Mouse (Mus musculus) cerebellum, adult 9-11 months (tissue): Measurements from ENCODE around the gene Gm49450.

ENCODE experiments used
- DNase-seq: peaks from one replicate; pipeline ENCODE4 v3.0.0; 2022

The Gm49450 gene

DNA sequence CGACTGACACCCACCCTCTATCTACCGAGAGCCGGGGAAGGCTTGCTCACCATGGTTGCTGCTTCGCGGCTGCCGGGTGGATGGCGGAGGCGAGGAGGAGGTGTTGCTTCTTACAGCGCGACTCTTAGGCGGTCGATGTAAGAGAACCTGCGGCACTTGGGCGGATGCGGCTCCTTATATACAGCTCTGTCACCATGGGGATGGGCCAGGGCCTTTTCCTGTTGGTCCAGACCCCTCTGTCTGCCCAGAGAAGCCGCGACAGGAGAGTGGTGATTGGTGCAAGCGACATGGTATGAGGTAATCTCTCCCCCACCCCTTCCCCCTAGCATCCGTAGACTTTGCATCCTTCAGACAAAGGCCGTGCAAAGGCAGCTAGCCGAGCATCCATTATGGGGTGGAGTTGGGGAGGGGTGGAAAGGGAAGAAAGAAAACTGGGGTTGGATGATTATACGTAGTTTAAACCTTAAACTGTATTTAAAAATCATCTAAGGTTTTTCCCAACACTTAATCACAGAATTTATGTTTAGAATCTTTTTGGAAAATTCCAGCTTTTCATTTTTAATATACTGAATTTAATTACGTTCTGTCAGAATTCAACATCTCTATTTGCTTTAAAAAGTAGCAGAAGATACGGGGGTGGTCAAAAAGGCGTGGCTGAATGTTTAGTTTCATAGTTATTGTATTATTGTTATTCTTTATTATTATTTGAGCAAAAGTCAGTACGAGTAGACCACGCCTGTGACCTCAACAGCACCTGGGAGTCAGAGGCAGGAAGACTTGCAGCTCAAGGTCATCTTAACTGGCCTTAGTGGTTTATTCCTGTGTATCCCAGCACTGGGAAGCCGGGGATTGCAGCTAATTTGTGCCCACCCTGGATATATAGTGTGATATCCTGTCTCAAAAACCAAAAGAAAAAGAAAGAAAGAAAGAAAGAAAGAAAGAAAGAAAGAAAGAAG lies at the start of gene Gm49450, which contains the start of gene Tuba1a:
Gene Gm49450, minus strand, starts transcription at position 151 of the 956 bp plus-strand sequence.
Gene Tuba1a, minus strand, starts transcription at position 303 of the 956 bp plus-strand sequence.
- DNase-seq, result peak; percentile 99

DNA sequence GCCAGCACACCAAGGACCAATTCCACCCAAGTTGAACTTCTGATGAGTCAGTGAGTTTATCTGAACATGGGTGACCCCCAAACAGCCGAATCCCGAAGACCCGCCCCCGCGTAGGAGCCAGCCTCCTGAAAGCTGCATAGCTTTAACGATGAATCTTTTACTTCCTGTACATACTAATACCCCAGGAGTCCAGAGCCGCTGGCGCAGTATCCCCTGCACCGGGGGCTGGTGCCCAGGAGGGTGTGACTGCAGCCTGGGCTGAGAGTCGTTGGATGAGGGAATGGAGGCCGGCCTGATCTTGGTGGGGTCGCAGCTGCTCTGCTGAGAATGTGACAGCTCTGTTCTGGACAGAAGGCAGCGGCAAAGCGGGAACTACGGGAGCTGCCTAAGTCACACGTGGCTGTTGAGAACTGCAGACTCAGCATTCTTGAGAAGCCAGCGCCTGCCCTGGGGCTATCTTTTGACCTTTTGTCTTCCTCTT lies 48.1 kb upstream of the Gm49450 start:
- DNase-seq, result no peak

DNA sequence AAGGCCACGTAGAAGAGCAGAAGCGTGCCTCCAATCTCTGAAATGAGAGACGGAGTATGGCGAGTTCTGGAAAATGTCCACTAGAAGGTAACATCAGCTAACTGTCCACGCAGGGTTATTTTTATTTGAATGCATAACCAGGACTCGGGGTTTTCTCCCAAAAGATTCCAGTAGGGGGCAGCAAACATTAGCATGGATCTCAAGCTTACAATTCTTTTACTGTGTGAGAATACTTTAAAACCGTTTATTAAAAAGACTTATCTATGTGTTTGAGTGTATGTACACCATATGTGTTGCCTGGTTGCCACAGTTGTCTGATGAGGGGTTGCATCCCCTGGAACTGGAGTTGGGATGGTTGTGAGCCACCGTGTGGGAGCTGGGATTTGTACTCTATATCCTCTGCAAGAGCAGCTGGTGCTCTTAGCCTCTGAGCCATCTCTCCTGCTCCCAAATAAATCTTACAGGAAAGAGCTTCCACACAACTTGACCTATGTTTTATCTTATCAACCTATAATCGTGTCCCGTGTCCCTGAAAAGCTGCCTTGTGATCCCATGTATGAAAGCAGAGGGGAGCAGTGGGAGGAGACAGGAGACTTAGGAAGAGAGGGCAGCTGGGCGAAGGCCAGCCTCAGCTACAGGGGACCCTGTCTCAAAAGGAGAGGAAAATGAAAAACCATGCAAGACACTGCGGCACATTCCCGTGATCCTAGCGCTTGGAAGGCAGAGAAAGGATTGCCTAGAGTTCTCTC lies 47.4 kb upstream of the Gm49450 start:
- peak; percentile 49 for DNase-seq

DNA sequence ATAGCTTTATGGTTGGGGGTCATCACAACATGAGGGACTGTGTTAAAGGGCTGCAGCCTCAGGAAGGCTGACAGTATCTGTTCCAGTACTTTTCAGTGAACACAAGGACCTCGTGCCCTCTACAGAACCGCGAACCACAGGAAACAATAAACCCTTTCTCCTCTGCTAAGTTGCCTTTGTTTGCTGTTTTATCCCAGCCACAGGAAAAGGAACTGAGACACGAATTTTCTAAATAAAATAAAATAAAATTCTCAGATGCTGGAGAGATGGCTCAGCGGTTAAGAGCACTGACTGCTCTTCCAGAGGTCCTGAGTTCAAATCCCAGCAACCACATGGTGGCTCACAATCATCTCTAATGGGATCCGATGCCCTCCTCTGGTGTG lies 45.4 kb upstream of the Gm49450 start:
- no peak for DNase-seq

DNA sequence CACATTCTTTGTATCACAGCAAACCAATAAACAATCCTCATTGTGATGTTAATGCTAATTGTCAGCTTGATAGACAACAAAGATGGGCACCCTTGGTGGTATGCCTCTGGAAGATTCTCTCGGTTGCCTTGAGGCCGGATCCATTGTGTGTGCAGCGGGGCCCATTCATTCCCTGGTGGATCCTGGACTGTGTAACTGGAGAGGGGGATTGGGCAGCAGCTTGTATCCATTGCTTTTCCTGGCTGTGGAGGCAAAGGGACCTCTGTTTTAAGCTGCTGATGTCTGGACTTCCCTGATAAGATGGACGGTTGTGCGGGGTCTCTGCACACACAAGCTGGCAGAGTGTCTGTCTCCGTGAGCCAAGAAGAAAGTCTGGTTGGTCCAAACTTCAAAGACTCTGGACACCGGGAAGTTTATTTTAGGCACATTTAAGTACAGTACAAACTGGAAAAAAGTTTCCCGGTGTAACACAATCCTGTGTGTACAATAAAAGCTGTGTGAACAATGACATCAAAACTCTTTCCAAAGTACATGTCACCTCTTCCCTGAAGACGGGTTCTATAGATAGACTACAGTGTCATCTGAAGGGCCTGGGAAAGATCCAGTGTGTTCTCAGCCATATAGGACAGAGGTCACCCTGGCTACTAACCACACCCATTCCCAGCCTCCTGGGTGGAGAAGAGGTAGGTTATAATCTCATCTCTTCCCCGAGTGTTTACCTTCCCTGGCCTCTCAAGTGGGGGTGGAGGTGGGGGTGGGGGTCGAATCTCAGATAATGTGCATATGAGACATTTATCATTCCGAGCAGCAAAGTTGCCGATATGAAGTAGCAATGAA lies 44.8 kb upstream of the Gm49450 start:
- no peak for DNase-seq

DNA sequence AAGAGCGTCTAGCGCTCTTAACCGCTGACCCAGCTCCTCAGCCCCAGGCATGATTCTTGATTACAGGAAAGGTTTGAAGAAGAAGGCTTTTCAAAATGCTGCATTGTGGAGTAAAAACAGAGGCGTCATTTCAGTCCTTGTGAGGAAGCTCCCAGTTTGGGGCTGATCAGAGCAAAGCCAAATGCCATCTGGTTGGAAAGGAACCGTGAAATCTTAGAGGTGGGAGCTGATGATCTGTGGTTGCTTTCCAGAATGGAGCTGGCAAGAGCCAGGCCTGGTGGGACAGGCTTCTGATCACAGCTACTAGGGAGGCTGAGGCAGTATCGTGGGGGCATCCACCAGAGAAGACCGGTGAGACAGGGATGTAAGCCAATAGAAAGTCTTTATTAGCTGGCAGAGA lies 43.5 kb upstream of the Gm49450 start:
- no peak for DNase-seq

DNA sequence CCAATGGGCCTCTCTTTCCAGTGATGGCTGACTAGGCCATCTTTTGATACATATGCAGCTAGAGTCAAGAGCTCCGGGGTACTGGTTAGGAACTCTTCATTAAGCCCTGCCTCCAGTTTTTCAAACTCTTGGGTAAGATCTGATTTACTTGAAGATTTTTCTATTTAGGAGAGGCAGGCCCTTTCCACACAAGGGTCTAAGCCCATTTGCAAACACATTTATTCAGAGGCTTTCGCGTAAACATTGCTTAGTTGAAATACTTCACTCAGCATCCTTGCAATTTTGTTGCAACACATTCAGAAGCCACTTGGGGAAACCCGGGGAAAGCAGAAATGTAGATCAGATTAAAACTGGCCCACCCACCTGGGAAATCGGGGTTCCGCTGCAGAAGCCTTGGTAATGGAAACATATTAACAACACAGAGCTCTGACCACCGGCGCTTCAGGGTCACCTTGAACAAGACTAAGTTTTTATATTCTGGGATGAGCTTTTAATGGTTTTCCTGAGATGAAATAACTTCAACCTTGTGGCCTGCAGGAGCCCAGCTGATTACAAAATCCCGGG lies 41.7 kb upstream of the Gm49450 start:
- no peak for DNase-seq

DNA sequence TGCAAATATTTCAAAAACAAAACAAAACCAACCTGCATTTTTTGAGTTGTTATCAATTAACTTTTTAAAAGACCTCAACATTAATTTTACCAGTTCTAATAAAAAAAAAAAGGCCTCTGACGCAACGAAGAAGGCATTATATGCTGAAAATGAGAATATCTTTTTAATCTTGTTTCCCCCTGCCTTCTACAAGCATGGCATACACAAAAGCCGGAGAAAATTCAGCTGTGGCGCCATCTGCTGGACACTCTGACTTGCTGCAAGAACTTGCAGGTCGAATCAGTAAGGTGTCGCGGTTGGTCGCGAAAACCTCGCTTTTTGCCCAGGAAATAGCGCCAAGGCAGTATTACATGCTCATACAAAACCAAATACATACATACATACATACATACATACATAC lies 40.5 kb upstream of the Gm49450 start:
- DNase-seq, result peak; percentile 87

DNA sequence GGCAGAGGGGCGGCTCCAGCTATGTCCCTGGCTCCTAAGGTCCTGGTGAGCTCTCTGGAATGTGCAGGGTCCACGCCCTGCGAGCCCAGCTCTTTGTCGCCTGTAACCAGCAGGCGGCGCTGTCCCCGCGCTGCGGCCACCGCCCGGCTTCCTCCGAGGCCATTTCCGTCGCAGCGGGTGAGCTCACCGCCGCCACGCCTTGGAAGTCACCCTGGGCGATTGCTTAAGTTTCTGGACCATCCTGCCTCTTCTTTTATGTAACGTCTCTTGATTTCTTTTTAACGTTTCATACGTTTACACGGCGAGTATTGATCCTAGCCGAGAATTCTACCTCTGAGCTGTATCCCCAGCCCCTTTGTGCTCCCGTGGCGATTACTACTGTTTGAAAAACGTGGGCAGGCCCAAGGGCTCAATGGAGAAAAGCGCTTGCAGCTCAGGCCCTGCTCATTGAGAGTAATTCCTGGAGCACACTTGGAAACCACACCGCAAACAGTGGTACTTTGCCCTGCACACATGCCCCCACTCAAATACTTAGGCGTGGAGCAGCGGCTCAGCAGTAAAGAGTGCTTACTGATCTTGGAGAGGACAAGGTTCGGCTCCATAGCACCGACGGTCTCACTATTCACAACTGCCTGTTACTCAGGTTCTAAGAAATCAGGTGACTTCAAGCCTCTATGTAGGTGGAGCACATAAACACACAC lies 39.9 kb upstream of the Gm49450 start:
- DNase-seq, result peak; percentile 92

DNA sequence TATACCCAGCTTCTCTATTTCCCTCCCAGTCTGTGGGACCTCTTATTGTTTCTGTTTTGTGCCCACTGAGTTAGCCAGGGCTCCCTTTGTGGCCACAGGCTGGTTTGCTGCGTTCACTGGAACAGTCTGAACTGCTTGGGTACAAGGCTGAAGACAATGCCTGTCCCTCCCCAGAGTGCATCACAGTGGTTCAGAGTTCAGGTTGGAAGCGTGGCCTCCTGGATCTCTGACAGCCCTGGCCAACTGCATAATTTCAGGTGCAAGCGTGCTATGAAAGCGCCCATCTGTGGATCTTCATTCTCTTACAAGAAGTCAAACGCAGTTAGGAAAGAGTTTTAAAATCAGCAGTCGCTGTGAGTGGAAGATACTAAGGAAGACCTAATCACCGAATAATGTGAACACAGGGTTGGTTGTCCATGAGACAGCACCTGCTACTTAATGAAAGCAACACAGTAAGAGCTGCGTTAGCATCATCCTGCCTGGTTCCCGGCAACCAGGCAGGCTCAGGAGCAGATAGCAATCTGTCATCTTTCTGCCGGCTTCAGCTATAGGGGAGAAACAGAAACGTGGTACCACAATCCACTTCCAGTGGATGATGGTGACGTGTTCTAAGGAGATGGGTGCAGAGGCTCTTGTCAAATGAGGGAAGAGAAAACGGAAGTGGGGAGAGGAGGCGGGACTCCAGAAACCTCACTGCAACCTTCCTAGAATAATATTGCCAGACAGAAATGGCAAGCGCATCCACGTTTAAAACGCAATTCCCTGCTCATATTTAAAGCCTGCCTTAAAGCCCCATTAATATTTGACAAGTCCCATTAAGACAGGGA lies 38.9 kb upstream of the Gm49450 start:
- DNase-seq, result peak; percentile 86

DNA sequence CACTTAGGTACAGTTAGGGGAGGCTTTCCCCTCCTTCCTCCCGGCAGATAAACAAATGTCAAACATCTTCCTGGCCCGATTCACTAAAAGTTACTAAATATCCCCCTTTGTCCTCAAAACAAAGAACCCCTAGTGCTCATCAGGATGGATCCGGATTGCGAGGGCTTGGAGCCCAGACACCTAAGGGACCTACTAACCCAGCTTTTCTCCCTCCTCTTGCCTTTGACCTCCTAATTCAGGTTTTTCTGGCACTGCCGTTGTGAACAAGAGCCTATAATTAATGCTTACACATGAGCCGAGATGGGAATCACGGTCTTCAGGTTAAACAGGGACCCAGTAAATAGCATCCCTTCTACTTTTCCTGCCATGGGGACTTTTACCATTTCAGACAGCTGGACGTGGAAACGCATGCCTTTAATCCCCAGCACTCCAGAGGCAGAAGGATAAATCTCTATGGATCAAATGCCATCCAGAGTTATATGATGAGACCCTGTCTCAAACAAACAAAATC lies 38.2 kb upstream of the Gm49450 start:
- peak; percentile 13 for DNase-seq

DNA sequence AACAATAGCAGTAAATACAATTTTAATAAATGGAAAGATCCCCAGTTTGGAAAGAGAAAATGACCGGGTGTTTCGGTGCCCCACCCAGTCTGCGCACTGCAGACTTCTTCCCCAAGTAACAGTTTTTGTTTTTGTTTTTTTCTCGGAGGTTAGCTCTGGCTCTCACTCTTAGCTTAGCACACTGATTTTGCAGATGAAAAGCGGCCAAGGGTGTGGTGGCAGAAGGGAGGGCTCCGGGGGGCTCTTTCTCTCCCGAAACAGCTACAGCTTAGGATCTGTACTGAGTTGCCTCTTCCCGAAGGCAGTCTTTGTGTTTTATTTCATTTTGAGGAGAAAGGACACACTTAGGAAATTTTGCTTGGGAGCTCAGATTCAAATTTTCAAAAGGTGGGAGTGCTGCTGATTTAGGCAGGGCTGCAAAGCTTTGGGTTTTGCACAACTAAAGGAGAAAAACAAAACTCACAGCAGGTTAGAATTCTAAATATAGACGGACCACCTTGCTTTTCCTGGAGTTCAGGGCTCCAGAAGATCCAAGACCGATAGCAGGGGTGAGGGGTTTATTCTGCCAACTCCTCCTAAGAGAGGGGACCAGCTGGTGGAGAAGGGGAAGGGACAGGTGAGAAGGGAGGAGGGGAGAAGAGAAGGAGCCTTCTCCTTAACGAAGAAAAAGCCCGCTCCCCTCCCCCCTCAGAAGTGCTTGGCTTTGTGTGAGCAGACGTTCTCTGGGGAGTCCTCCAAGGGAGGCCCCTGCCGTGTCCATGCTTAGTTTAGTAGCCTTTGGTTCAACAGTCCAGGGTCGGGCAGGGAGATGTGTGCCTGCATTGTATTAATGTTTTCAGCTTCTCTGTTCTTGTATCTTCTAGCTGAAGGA lies 37.6 kb upstream of the Gm49450 start:
- DNase-seq, result peak; percentile 53

DNA sequence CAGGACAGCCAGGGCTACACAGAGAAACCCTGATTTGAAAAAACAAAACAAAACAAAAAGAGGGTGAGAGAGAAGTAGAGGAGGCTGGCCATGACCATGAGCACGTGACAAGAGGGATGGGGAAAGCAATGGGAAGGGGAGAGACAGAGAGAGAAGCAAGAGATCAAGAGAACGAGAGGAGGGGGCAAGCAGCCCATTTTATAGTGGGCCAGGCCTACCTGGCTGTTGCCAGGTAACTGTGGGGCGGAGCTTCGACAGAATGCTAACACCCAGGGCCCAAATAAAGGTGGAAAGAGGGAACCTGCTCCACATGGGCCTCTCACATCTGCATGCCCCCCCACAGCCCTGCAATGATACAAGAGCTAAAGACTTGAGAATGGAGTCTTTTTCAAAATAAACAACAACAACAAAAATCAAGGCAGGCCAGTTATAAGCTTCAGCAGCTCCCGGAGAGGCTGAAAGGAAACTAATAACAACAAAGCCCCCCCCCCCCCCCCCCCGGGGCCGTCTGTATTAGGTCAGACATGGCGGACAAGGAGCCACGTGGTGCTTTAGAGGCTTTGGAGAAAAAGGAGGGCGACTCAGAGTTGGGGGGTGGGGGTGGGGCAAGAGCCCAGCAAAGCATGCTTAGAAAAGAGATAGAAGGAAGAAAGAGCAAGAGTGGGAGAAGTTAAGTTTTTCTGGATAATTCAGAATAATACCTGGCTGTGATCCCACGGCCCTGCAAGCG lies 36.5 kb upstream of the Gm49450 start:
- peak; percentile 13 for DNase-seq

DNA sequence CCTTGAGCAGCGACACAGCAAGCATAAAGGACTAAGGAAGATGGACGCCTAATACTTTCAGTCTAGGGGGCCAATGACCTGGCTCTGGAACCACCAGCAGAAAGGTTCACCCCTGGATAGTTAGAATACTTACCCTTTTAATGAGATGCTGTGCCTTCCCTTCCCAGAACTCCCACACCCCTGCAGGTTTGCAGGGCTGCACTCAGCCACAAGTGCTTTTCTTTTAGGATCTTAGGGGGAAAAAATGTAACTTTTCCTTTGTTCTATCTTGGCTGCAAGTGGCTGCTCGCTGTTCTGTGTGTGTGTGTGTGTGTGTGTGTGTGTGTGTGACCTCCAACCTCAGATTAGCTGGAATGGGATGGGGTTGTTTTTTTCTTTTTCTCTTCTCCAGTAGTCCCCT lies 35.4 kb upstream of the Gm49450 start:
- DNase-seq, result no peak

DNA sequence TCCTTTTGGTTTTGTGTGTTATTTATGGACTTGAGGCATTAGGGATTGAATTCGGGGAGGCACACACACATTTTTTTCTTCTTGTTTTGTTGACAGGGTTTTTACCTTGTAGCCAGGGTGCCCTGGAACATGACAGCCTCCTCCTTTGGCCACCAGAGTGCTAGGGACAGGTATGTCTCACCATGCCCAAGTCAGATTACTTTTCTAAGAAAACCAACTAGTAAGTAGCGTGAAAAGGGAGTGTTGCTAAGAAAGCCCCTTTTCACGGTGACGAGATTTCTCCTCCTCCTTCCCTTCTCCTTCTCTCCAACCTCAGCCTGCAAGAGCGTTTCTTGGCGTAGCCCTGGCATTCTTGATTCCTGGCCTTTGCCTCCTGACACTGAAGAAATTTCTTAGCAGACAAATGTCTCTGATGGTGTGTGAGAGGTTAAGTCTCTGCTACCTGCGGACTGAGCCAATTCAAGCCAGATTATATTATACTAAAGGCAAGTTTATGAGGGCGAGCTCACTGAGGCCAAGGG lies 34.4 kb upstream of the Gm49450 start:
- peak; percentile 9 for DNase-seq

DNA sequence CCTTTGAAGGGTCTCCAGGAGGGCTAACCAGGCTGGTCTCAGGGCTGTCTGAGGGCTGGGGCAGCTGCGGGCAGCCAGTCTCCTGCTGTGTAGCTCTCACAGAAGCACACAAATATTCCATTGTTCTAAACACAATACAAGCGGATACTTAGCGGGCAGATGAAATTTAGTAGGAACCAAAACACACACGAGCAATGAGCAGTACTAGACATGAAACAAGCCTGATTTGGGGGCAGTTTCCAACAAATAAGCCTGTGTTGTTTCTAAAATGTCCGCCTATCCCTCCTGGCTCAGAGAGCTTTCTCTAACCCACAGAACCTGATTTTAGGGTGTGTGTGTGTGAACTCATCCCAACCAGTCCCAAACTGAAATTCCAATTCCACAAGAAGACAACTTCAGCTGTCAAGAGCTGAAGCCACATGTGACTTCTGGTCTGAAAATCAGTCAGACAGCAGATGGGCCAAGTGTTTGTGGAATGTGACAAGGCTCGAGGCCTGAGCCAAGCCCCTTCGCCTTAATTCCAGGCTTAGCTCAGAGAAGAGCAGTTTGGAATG lies 33.8 kb upstream of the Gm49450 start:
- DNase-seq, result peak; percentile 16

DNA sequence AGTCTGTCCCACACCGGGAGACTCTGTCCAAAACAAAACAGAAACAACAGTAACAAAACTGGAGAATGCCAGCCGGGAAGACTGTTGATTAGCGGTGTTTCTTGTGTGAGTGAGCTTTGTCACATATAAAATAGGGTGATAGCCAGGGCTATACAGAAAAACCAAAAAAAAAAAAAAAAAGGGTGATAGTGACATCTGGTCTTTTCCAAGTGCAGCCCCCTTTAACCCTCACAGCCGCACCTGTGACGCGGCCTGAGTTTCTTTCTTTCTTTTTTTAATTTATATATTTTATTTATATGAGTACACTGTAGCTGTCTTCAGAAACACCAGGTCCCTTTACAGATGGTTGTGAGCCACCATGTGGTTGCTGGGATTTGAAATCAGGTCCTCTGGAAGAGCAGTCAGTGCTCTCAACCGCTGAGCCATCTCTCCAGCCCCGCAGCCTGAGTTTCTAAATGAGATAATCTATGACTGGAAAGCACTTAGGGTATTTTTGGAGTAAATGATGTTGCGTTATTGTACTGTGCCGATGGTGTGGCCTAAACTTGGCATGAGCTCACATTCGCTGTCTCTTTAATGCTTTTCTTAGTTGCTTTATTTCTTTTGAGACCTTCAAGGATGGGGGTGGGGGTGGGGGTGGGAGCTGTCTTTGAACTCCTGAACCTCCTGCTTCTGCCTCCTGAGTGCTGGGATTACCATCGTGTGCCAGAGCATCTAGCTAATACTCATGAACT lies 32.8 kb upstream of the Gm49450 start:
- no peak for DNase-seq
